Mouse (Mus musculus) heart, embryonic 10.5 days (tissue): ENCODE results near the gene Gm12248. TPM values are rescaled to one million over a fixed set of nuclear protein-coding genes. Genes with fewer than 3 reads are reported as not detected.

ENCODE experiments used
- DNase-seq: peaks from one replicate; pipeline ENCODE4 v3.0.0-alpha.2; 2017; ENCODE audit warnings: low spot score
- H3K27ac ChIP-seq: fragments of 300-500 bp; sonication (generic); 2 replicates; pipeline ENCODE4 v1.5.1; 2016; ENCODE audit warnings: mild to moderate bottlenecking
- H3K27me3 ChIP-seq: fragments of 300-500 bp; sonication (generic); 2 replicates; pipeline ENCODE4 v1.6.1; 2016; ENCODE audit warnings: mild to moderate bottlenecking; ENCODE audit not compliant: poor library complexity, insufficient read depth, severe bottlenecking
- H3K36me3 ChIP-seq: fragments of 300-500 bp; sonication (generic); 2 replicates; pipeline ENCODE4 v1.6.1; 2016; ENCODE audit warnings: mild to moderate bottlenecking, moderate library complexity
- H3K4me1 ChIP-seq: fragments of 300-500 bp; sonication (generic); 2 replicates; pipeline ENCODE4 v1.6.1; 2016; ENCODE audit warnings: mild to moderate bottlenecking
- H3K4me3 ChIP-seq: fragments of 300-500 bp; sonication (generic); 2 replicates; pipeline ENCODE4 v1.5.1; 2016; ENCODE audit warnings: mild to moderate bottlenecking, moderate library complexity
- H3K9me3 ChIP-seq: fragments of 300-500 bp; sonication (generic); 2 replicates; pipeline ENCODE4 v1.6.1; 2016; ENCODE audit warnings: mild to moderate bottlenecking, moderate library complexity
- WGBS: fragments of 180-500 bp; shearing (Covaris S2); methylation state at CpG from one replicate; pipeline ENCODE4 v1.1.7; 2016; 5-methylcytosine and 5-hydroxymethylcytosine counted together
- polyA plus RNA-seq: library from polyadenylated mRNA; unstranded; fragments of >200 nt; fragmentation: Nextera tagmentation; extraction: Ambion mirVana; gene quantifications from 2 replicates; pipeline ENCODE4 v1.2.1, GENCODE M21; 2016

The Gm12248 gene
- polyA plus RNA-seq, 1 experiment from 2014 or later, result not detected

DNA sequence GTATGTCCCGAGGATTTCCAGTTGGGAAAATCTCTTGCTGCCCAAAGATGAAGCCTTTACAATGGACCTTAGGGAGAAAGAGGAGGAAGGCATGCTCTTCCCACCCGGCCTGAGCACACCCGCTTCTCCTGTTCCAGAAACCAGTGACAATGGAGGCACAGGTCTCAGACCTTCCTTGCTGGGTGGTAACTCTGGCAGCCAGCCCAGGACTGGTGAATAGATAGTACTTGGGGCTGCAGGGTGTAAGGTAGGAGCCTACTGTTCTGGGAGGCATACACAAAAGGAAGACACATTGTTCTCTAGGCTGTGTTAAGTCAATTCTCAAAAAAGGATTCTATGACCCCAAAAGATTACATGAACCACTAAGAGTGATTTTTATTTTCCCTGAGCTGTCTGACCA is 27.7 kb upstream of the Gm12248 start:
- H3K27me3 ChIP-seq, result no peaks in the 10 kb centered on the region
- no peak for DNase-seq
- H3K4me3 ChIP-seq, result no peak overlapping the region
- H3K36me3 ChIP-seq, result peaks cover 94% of the 10 kb centered on the region
- WGBS, result 83% methylated on average over 3 of the region's 3 CpGs
- H3K27ac ChIP-seq, result no peak overlapping the region
- no peaks in the 10 kb centered on the region for H3K9me3 ChIP-seq
- H3K4me1 ChIP-seq, result peaks cover 10% of the 10 kb centered on the region

DNA sequence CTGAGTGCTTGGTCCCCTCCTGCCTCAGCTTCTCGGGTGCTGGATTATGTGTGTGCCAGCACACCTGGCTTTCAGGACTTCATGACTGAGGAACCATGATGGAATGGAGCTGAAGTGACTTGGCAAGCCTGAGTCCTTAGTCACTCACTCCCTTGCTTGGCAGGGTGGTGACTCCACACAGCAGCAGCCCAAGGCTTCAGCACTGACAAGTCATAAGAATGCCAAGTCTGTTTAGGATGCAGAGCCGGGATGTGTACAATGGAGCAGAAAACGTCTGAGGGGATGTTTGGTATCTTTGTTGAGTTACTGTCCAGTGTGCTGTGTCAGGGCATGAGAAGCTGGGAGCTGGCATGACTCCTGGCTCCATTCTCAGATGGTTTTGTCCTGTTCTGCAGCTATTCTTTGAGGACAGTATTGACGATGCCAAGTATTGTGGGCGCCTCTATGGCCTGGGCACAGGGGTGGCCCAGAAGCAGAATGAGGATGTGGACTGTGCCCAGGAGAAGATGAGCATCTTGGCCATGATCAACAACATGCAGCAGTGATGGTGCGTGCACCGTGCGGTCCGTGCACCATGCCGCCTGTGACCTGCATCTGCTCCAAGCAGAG is 24.2 kb upstream of the Gm12248 start:
- no peak for DNase-seq
- Histone ChIP-seq H3K4me1 (peaks cover 10% of the 10 kb centered on the region), H3K4me3 (no peak overlapping the region), H3K27ac (no peak overlapping the region), H3K27me3 (no peaks in the 10 kb centered on the region), H3K9me3 (no peaks in the 10 kb centered on the region), H3K36me3 (peaks cover 94% of the 10 kb centered on the region)
- 84% methylated on average over 10 of the region's 10 CpGs for WGBS

DNA sequence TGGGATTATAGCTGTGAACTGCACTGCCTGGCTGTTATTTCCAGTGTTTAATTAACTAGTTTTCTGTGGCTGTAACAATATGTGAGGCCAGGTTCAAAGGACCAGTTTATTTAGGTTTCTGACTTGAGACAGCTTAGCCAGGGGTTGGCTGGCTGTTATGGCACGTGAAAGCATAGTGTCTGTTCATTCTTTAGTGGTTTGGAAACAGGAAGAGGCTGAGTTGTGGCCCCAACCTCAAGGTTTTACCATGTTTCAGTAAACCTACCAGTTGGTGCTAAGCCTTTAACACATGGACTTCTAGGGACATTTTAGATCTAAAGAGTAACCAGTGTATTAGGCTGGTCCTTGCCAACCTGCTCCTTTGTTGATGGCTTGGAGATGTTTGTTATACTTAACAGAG is 23.6 kb upstream of the Gm12248 start:
- H3K36me3 ChIP-seq, result peaks cover 94% of the 10 kb centered on the region
- H3K27ac ChIP-seq, result peak overlapping the region; percentile 56
- no peaks in the 10 kb centered on the region for H3K9me3 ChIP-seq
- WGBS, result 63% methylated on average over 1 of the region's 1 CpGs
- H3K4me3 ChIP-seq, result no peak overlapping the region
- no peak for DNase-seq
- peaks cover 10% of the 10 kb centered on the region for H3K4me1 ChIP-seq
- H3K27me3 ChIP-seq, result no peaks in the 10 kb centered on the region

DNA sequence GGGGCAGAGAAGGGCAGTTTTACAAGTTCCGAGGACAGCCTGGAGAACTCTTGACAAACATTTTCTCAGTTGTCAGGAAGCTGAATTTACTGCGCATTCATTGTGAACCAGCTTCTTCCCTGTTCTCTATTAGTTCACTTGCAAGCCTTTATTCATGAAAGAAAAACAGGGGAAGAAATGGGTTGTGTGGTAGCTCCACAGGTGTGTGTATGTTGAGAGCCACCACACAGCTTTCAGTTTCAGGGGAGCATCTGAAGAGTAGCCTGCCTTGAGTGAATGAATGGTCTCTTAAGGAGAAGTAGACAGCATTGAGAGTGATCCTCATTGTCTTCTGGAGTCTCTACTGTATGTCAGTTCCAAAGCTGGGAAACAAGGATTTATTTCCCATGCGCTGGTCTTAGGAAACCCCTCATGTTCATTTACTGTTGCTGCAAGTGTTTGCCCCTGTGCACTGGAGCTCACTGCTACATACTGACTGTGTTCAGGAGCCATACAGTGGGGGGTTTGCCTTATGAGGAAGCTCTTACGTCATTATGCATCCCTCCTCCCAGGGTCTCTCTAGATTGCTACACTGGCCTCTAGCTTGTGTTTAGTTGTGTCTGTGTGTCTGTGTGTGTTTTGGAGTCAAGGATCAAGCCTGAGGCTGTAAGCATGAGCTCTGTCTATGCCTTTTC is 14.9 kb upstream of the Gm12248 start:
- H3K4me3 ChIP-seq, result no peak overlapping the region
- 91% methylated on average over 4 of the region's 4 CpGs for WGBS
- H3K4me1 ChIP-seq, result peaks cover 12% of the 10 kb centered on the region
- no peaks in the 10 kb centered on the region for H3K27me3 ChIP-seq
- H3K27ac ChIP-seq, result no peak overlapping the region
- H3K36me3 ChIP-seq, result peaks cover 33% of the 10 kb centered on the region
- H3K9me3 ChIP-seq, result no peaks in the 10 kb centered on the region
- DNase-seq, result no peak

DNA sequence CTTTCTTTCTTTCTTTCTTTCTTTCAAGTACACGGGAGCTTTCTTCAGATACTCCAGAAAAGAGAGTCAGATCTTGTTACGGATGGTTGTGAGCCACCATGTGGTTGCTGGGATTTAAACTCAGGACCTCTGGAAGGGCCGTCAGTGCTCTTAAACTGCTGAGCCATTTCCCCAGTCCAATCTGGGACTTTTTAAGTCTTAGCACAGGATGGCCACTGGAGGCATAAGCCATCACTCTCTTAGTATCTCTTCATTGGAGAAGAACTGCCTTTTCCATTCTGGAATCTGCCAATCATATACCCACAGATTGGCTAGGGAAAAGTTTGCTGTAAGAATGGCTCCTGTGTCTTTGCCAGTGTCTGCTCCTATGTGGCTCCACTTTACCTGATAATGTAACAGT is 14.1 kb upstream of the Gm12248 start:
- Histone ChIP-seq H3K27me3 (no peaks in the 10 kb centered on the region), H3K36me3 (peaks cover 27% of the 10 kb centered on the region), H3K4me1 (peaks cover 15% of the 10 kb centered on the region), H3K27ac (no peak overlapping the region), H3K9me3 (no peaks in the 10 kb centered on the region), H3K4me3 (no peak overlapping the region)
- DNase-seq, result no peak
- 65% methylated on average over 3 of the region's 3 CpGs for WGBS

DNA sequence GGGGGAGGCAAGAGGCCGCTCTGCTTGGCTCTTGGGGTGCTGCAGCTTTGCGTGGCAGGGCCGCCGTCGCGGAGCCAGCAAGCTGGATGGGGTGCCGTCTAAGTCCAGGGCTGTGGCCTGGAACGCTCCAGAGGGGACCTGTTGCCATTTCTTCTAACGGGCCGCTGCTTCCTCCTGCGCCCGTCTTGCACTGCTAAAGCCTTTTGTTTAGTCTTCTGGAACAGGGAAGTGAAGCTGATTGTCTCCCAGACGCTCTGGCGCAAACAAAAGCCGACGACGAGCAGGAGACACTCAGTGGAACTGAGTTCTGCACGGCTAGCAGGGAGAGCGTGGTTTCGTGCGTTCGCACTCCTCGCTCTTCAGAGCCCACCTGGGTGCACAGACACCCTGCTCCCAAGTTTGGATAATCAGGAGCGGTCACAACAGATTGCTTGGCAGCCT is 11.4 kb upstream of the Gm12248 start:
- H3K9me3 ChIP-seq, result no peaks in the 10 kb centered on the region
- WGBS, result under 1% methylated on average over 24 of the region's 24 CpGs
- peak overlapping the region; percentile 96 for H3K27ac ChIP-seq
- peak overlapping the region; percentile 88 for H3K4me3 ChIP-seq
- DNase-seq, result peak; percentile 79
- H3K4me1 ChIP-seq, result peaks cover 15% of the 10 kb centered on the region
- H3K36me3 ChIP-seq, result peaks cover under 1% of the 10 kb centered on the region
- no peaks in the 10 kb centered on the region for H3K27me3 ChIP-seq

DNA sequence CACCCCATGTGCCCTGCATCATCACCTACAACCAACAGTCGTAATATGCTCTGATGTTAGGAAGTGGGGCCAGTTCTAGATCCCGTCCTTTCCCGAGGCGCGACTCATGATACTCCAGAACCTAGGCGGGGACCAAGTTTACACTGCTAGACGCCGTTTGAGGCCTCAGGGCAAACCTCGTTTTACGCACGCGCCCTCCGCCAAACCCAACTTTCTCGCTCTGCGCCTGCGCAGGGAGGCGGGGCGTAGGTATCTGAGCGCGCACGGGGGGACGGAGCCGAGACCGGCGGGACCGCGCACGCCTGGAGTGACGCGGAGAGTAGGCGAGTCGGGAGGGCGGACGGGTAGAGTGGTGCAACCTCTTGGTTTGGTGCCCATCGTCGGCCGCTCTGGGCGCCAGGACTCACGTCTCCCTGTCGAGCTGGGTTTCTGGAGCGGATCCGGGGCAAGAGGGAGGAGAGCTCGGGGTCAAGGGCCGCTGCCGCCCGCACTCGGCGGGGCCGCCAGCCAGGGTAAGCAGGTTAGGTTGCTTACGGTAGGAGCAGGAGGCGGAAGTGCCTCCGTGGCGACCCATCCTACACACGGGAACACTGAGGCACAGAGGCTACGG is 10.9 kb upstream of the Gm12248 start, which contains the start of gene Cnot8:
TSS of gene Cnot8 (plus strand) at position 457 of the 610 bp plus-strand sequence.
- H3K36me3 ChIP-seq, result no peaks in the 10 kb centered on the region; the same call in 1 of the 2 replicates
- under 1% methylated on average over 55 of the region's 55 CpGs for WGBS

DNA sequence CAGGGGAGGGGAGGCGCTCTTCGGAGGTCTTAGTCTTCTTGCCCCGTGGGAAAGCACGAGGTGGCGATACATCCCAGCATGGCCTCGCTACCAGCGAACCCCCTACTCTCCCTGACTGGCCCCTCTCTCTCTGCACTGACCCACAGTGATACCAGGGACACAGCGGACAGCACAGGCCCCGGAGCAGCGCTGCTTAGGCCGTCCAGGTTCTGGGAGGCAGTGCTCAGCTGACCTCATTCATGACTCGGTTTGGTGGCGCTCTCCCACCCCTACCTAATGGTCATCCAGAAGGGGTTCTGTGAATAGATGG is 10.4 kb upstream of the Gm12248 start:
- Histone ChIP-seq H3K27ac (peak overlapping the region; percentile 96), H3K4me3 (peak overlapping the region; percentile 88), H3K27me3 (peaks cover 10% of the 10 kb centered on the region), H3K9me3 (no peaks in the 10 kb centered on the region), H3K4me1 (peaks cover 15% of the 10 kb centered on the region), H3K36me3 (no peaks in the 10 kb centered on the region; the same call in 1 of the 2 replicates)
- WGBS, result 57% methylated on average over 13 of the region's 13 CpGs
- DNase-seq, result peak; percentile 79

More for the DNA sequence above, 10.9 kb upstream of the Gm12248 start, which contains the start of gene Cnot8:
- DNase-seq, result peak; percentile 99
- Histone ChIP-seq H3K27me3 (peaks cover 5% of the 10 kb centered on the region), H3K4me3 (peak within 1 kb of the TSS; percentile 88), H3K27ac (peak within 1 kb of the TSS; percentile 96), H3K4me1 (peaks cover 15% of the 10 kb centered on the region), H3K9me3 (no peaks in the 10 kb centered on the region)

- H3K4me1 ChIP-seq, result peaks cover 18% of the 10 kb centered on the region
Measured at GRCm38 (mm10) chr11:58102581-58103343, 9.8 kb upstream of the Gm12248 start.

DNA sequence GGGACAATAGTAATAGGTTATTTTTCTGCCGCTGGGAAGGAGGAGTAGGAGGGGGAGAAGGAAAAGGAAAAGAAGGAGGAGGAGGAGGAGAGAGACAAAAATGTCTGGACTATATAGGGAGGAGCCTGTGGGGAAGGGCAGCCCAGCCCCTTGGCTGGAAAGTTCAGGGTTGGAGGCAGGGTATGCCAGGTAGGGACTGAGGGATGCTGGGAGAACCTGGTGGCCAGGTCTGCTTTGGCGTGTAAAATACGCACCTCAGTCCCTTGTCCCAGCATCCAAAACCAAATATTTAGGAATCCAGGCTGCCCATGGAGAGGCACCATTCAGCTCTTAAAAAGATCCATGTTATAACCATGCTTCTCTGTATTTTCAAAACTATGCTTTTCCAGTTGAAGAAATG is 9.2 kb upstream of the Gm12248 start:
- no peak for DNase-seq
- H3K4me3 ChIP-seq, result no peak overlapping the region
- no peaks in the 10 kb centered on the region for H3K36me3 ChIP-seq
- 91% methylated on average over 3 of the region's 3 CpGs for WGBS
- peaks cover 17% of the 10 kb centered on the region for H3K27me3 ChIP-seq
- H3K9me3 ChIP-seq, result no peaks in the 10 kb centered on the region
- H3K27ac ChIP-seq, result no peak overlapping the region
- H3K4me1 ChIP-seq, result peaks cover 22% of the 10 kb centered on the region

More at GRCm38 (mm10) chr11:58102581-58103343, 9.8 kb upstream of the Gm12248 start:
- Histone ChIP-seq H3K9me3 (no peaks in the 10 kb centered on the region), H3K4me3 (peak overlapping the region; percentile 88), H3K36me3 (no peaks in the 10 kb centered on the region), H3K27me3 (peaks cover 12% of the 10 kb centered on the region), H3K27ac (peak overlapping the region; percentile 96)
- WGBS, result 86% methylated on average over 9 of the region's 9 CpGs
- no peak for DNase-seq

DNA sequence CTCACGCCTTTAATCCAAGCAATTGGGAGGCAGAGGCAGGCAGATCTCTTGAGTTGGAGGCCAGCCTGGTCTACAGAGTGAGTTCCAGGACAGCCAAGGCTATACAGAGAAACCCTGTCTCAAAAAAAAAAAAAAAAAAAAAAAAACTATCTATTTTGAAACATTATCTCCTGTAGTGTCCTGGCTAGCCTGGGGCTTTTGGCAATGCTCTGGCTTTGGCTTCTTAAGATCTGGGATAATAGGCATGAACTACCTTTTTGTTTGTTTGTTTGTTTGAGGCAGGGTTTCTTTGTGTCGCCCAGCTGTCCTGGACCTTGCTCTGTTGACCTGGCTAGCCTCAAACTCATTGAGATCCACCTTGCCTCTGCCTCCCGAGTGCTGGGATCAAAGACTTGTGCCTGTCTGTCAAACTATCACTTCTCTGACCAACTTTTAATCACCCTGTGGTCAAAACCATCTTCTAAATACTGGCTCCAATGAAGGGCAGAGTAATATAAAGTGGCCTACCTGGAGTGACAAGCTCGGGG is 8.3 kb upstream of the Gm12248 start:
- WGBS, result 81% methylated on average over 4 of the region's 4 CpGs
- peaks cover 22% of the 10 kb centered on the region for H3K4me1 ChIP-seq

DNA sequence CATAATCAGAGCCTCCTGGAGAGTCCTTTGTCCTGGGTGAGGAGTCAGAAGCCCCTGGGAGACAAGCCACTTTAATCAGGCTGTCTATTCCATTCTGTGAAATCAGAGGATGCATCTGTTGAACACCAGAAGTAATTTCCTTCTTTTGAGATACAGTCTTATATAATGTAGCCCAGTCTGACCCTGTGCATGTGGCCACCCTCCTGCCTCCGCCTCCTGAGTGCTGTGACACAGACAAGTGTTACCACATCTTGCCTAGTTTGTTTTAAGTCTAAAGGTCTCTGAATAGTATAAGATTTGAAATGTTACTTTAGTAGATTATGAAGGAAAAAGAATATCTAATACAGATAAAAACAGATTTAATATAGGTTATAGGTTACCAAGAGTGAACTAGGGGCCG is 7.1 kb upstream of the Gm12248 start:
- no peak overlapping the region for H3K4me3 ChIP-seq
- WGBS, result 88% methylated on average over 2 of the region's 2 CpGs
- DNase-seq, result no peak
- H3K36me3 ChIP-seq, result no peaks in the 10 kb centered on the region
- H3K27ac ChIP-seq, result no peak overlapping the region
- peaks cover 23% of the 10 kb centered on the region for H3K27me3 ChIP-seq
- peaks cover 19% of the 10 kb centered on the region for H3K4me1 ChIP-seq
- no peaks in the 10 kb centered on the region for H3K9me3 ChIP-seq

More for the DNA sequence above, 8.3 kb upstream of the Gm12248 start:
- H3K9me3 ChIP-seq, result no peaks in the 10 kb centered on the region
- H3K36me3 ChIP-seq, result no peaks in the 10 kb centered on the region
- no peak overlapping the region for H3K27ac ChIP-seq
- no peak for DNase-seq
- H3K27me3 ChIP-seq, result peaks cover 23% of the 10 kb centered on the region
- H3K4me3 ChIP-seq, result no peak overlapping the region
